Mouse (Mus musculus) CD4-positive, CD25-positive, alpha-beta regulatory T cell, adult 4 months (primary cell): Measurements from ENCODE around the gene Tigd3. TPM values are rescaled to one million over a fixed set of nuclear protein-coding genes. Genes with fewer than 3 reads are reported as not detected.

Experiments used
- ATAC-seq: one replicate; pipeline ENCODE4 v1.8.0; 2017
- polyA plus RNA-seq, 2 experiments: library from polyadenylated mRNA; unstranded; fragments of 100-300 nt; shearing (Covaris generic); gene quantifications; one replicate each; pipeline ENCODE4 v1.2.1; 2017

Tigd3 gene
- polyA plus RNA-seq = under 1 TPM; 0.51 to 0.84 TPM

- peak; percentile 99 for ATAC-seq
These were observed at the start of gene Tigd3 for GRCm38 (mm10) chr19:5894002-5894678. Gene Tigd3 (minus strand): TSS chr19:5894149.

GRCm38 (mm10) chr19:5943404-5943803 lies 49.5 kb upstream of the Tigd3 start:
- no peak for ATAC-seq

- ATAC-seq = no peak
These were observed 48.6 kb upstream of the Tigd3 start for GRCm38 (mm10) chr19:5942581-5942980.

- ATAC-seq = no peak
These were observed 46.7 kb upstream of the Tigd3 start for GRCm38 (mm10) chr19:5940656-5941055.

- ATAC-seq = no peak
These were observed 46.2 kb upstream of the Tigd3 start for GRCm38 (mm10) chr19:5940173-5940572.

GRCm38 (mm10) chr19:5939715-5940114 lies 45.8 kb upstream of the Tigd3 start:
- no peak for ATAC-seq

- no peak for ATAC-seq
These were observed 44.6 kb upstream of the Tigd3 start for GRCm38 (mm10) chr19:5938516-5938915.

GRCm38 (mm10) chr19:5937836-5938406 lies 44.0 kb upstream of the Tigd3 start:
- no peak for ATAC-seq

- no peak for ATAC-seq
These were observed 43.3 kb upstream of the Tigd3 start for GRCm38 (mm10) chr19:5937095-5937835.

GRCm38 (mm10) chr19:5935691-5936090 lies 41.7 kb upstream of the Tigd3 start:
- no peak for ATAC-seq

GRCm38 (mm10) chr19:5935266-5935665 lies 41.3 kb upstream of the Tigd3 start:
- no peak for ATAC-seq

- ATAC-seq = no peak
These were observed 36.0 kb upstream of the Tigd3 start for GRCm38 (mm10) chr19:5929634-5930596.

- ATAC-seq = no peak
These were observed 34.6 kb upstream of the Tigd3 start for GRCm38 (mm10) chr19:5928546-5928945.

- ATAC-seq = no peak
These were observed 34.2 kb upstream of the Tigd3 start for GRCm38 (mm10) chr19:5928104-5928503.

- ATAC-seq = no peak
These were observed 33.6 kb upstream of the Tigd3 start for GRCm38 (mm10) chr19:5927532-5927931.

GRCm38 (mm10) chr19:5927026-5927425 lies 33.1 kb upstream of the Tigd3 start:
- ATAC-seq = no peak

- no peak for ATAC-seq
These were observed 31.4 kb upstream of the Tigd3 start for GRCm38 (mm10) chr19:5925311-5925855.

GRCm38 (mm10) chr19:5924713-5925093 lies 30.8 kb upstream of the Tigd3 start, which contains the start of gene Cdc42ep2:
Gene Cdc42ep2 (minus strand): TSS chr19:5924816.
- ATAC-seq = peak; percentile 96

GRCm38 (mm10) chr19:5923990-5924712 lies 30.2 kb upstream of the Tigd3 start:
- ATAC-seq = peak; percentile 68

GRCm38 (mm10) chr19:5922963-5923362 lies 29.0 kb upstream of the Tigd3 start:
- ATAC-seq = no peak

- no peak for ATAC-seq
These were observed 28.4 kb upstream of the Tigd3 start for GRCm38 (mm10) chr19:5922119-5922942.
